Mouse (Mus musculus) stomach, embryonic 14.5 days (tissue): ENCODE data around the gene Bean1. TPM values are rescaled to one million over a fixed set of nuclear protein-coding genes. Genes with fewer than 3 reads are reported as not detected.

Experiments used
- ATAC-seq: fragments of 200-750 bp; cut with Nextera tagmentation; 2 replicates; pipeline ENCODE4 v1.8.0; 2017; ENCODE audit warnings: low read depth, moderate TSS enrichment; ENCODE audit not compliant: insufficient number of reproducible peaks, insufficient read depth, low FRiP score
- H3K27ac ChIP-seq: fragments of 300-500 bp; sonication (generic); 2 replicates; pipeline ENCODE4 v1.5.1; 2014; ENCODE audit warnings: mild to moderate bottlenecking, low read length, moderate library complexity, mixed read lengths
- H3K27me3 ChIP-seq: fragments of 300-500 bp; sonication (generic); 2 replicates; pipeline ENCODE4 v1.6.1; 2014; ENCODE audit warnings: low read length, control low read depth, mixed read lengths; ENCODE audit not compliant: control insufficient read depth, insufficient read depth
- H3K36me3 ChIP-seq: fragments of 300-500 bp; sonication (generic); 2 replicates; pipeline ENCODE4 v1.6.1; 2014; ENCODE audit warnings: mild to moderate bottlenecking, control low read depth, low read length, moderate library complexity, mixed read lengths; ENCODE audit not compliant: control insufficient read depth, insufficient read depth
- H3K4me1 ChIP-seq: fragments of 300-500 bp; sonication (generic); 2 replicates; pipeline ENCODE4 v1.6.1; 2014; ENCODE audit warnings: low read length, control low read depth, mixed read lengths; ENCODE audit not compliant: control insufficient read depth, insufficient read depth
- H3K4me2 ChIP-seq: fragments of 300-500 bp; sonication (generic); replicated peaks from 2 replicates; pipeline ENCODE4 v1.6.1; 2014; ENCODE audit warnings: low read depth, low read length, control low read depth
- H3K4me3 ChIP-seq: fragments of 300-500 bp; sonication (generic); 2 replicates; pipeline ENCODE4 v1.5.1; 2014; ENCODE audit warnings: low read depth, low read length, control low read depth
- H3K9ac ChIP-seq: fragments of 300-500 bp; sonication (generic); replicated peaks from 2 replicates; pipeline ENCODE4 v1.6.1; 2014; ENCODE audit warnings: low read depth, mild to moderate bottlenecking, control low read depth, low read length, moderate library complexity, mixed read lengths
- H3K9me3 ChIP-seq: fragments of 300-500 bp; sonication (generic); 2 replicates; pipeline ENCODE4 v1.6.1; 2016; ENCODE audit warnings: low read depth, low read length, control low read depth; ENCODE audit not compliant: control insufficient read depth
- WGBS: fragments of 180-500 bp; shearing (Covaris S2); extraction: QIAGEN DNeasy Blood & Tissue Kit; methylation state at CpG from one replicate; pipeline ENCODE4 v1.1.7; 2014; 5-methylcytosine and 5-hydroxymethylcytosine counted together
- polyA plus RNA-seq: library from polyadenylated mRNA; unstranded; fragments of >200 nt; fragmentation: Nextera tagmentation; extraction: Ambion mirVana; gene quantifications from 2 replicates; pipeline ENCODE4 v1.2.1, GENCODE M21; 2014

The Bean1 gene
- polyA plus RNA-seq, 1 experiment from 2014 or later, result 1.6 TPM

DNA sequence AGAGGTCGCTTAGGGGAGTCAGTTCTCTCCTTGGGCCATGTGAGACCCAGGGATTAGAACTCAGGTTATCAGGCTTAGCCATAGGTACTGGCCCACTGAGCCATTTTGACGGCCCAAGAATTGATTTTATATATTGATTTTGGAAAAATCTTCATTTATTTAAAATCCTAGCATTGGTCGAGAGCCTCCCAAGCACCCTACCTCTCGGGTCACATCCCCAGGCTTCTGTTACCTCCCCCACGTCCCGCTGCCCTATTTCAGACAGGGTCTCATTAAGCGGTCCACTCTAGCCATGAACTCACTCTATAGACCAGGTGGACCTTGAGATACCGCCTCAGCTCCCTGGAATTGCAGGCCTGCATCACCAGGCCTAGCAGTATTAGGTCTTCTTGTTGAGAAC, 35.7 kb upstream of the Bean1 start:
- Histone ChIP-seq H3K27me3 (no peaks in the 10 kb centered on the region), H3K36me3 (no peaks in the 10 kb centered on the region), H3K4me2 (no peak overlapping the region), H3K9me3 (no peaks in the 10 kb centered on the region), H3K4me1 (no peaks in the 10 kb centered on the region), H3K27ac (no peak overlapping the region), H3K9ac (no peak overlapping the region), H3K4me3 (no peak overlapping the region)
- 86% methylated on average over 8 of the region's 8 CpGs for WGBS
- ATAC-seq, result no peak

DNA sequence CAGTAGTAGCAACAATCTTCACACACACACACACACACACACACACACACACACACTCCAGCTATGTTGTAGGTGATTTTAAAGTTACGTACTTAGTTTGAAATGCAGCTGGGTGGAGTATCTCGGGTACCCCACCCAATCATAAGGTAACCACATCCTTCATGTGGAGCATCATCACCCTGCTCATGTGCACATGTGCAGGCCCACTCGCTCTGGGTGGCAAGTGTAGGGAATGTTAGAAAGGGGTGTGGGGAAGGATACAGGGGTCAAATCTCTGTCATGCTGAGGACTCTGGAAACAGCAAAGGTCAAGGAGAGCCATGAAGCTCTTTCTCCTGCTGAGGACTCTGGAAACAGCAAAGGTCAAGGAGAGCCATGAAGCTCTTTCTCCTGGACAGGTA, 34.0 kb upstream of the Bean1 start:
- WGBS, result 92% methylated on average over 3 of the region's 3 CpGs
- no peaks in the 10 kb centered on the region for H3K36me3 ChIP-seq
- no peak overlapping the region for H3K9ac ChIP-seq
- H3K9me3 ChIP-seq, result no peaks in the 10 kb centered on the region
- H3K27ac ChIP-seq, result no peak overlapping the region
- H3K4me3 ChIP-seq, result no peak overlapping the region
- ATAC-seq, result no peak
- H3K27me3 ChIP-seq, result no peaks in the 10 kb centered on the region
- H3K4me2 ChIP-seq, result no peak overlapping the region
- H3K4me1 ChIP-seq, result no peaks in the 10 kb centered on the region

DNA sequence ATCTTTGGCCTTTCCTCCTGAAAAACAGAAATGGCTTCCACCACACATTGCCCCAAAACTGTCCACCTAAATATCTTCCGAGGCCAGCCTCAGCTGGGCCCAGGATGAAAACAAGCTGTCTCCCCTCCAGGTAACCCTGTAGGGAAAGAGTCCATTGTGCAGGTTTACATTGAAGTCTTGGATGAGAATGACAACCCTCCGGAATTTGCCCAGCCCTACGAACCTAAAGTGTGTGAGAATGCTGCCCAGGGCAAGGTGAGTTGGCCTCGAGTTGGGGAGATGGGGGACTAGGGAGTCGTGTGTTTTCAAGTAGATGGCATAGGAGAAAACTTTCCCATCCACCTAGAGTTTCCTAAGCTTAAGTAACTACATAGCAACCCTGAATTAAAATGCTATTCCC, 32.6 kb upstream of the Bean1 start:
- H3K4me3 ChIP-seq, result no peak overlapping the region
- no peak overlapping the region for H3K9ac ChIP-seq
- no peak overlapping the region for H3K27ac ChIP-seq
- no peaks in the 10 kb centered on the region for H3K36me3 ChIP-seq
- no peak for ATAC-seq
- no peak overlapping the region for H3K4me2 ChIP-seq
- H3K27me3 ChIP-seq, result no peaks in the 10 kb centered on the region
- no peaks in the 10 kb centered on the region for H3K4me1 ChIP-seq
- WGBS, result 82% methylated on average over 5 of the region's 5 CpGs
- H3K9me3 ChIP-seq, result no peaks in the 10 kb centered on the region

DNA sequence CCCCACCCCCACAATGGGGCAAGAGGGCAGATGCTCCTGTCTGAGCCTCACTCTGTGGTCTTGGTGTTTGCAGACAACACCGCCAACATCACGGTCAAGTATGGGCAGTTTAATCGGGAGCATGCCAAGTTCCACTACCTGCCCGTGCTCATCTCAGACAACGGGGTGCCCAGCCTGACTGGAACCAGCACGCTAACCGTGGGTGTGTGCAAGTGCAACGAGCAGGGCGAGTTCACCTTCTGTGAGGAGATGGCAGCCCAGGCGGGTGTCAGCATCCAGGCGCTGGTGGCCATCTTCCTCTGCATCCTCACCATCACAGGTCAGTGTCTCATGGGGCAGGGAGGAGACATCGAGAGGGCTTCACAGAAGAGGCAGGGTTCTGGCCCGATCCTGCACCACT, 29.6 kb upstream of the Bean1 start:
- Histone ChIP-seq H3K4me1 (no peaks in the 10 kb centered on the region), H3K27me3 (no peaks in the 10 kb centered on the region), H3K9ac (no peak overlapping the region), H3K9me3 (no peaks in the 10 kb centered on the region), H3K4me3 (no peak overlapping the region), H3K27ac (no peak overlapping the region), H3K36me3 (no peaks in the 10 kb centered on the region), H3K4me2 (no peak overlapping the region)
- no peak for ATAC-seq
- 87% methylated on average over 13 of the region's 13 CpGs for WGBS

DNA sequence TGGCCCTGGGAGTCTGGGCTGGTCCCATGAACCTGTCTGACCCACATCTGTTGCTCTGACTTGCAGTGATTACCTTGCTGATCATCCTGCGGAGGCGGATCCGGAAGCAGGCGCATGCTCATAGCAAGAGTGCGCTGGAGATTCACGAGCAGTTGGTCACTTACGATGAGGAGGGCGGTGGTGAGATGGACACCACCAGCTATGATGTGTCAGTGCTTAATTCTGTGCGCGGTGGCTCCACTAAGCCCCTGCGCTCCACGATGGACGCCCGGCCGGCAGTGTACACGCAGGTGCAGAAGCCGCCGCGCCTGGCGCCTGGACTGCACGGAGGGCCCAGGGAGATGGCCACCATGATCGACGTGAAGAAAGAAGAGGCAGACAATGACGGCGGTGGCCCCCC, 27.8 kb upstream of the Bean1 start:
- H3K27ac ChIP-seq, result no peak overlapping the region
- H3K9me3 ChIP-seq, result no peaks in the 10 kb centered on the region
- no peak overlapping the region for H3K9ac ChIP-seq
- no peak overlapping the region for H3K4me3 ChIP-seq
- no peaks in the 10 kb centered on the region for H3K36me3 ChIP-seq
- H3K27me3 ChIP-seq, result no peaks in the 10 kb centered on the region
- no peaks in the 10 kb centered on the region for H3K4me1 ChIP-seq
- 84% methylated on average over 25 of the region's 25 CpGs for WGBS
- ATAC-seq, result no peak
- no peak overlapping the region for H3K4me2 ChIP-seq

DNA sequence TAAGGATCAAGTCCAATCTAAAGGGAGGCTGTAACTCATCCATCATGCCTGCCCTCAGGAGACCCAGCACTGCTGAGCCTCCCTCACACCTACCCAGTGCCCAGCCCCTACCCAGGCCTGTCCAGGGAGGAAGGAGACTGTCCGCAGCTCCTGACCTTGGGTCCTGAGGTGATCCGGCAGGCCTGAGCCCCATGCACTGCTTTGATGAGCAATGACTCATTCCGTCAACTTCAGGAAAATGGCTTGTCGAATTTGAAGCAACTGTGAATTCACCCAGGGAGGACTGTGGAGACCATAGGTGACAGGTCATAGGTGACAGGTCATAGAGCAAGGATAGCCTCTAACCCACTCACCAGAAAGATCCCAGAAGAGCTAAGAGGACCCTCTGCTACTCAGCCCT, 26.9 kb upstream of the Bean1 start:
- WGBS, result 73% methylated on average over 4 of the region's 4 CpGs
- Histone ChIP-seq H3K9ac (no peak overlapping the region), H3K36me3 (no peaks in the 10 kb centered on the region), H3K27me3 (no peaks in the 10 kb centered on the region), H3K9me3 (no peaks in the 10 kb centered on the region), H3K27ac (no peak overlapping the region), H3K4me2 (no peak overlapping the region), H3K4me3 (no peak overlapping the region), H3K4me1 (no peaks in the 10 kb centered on the region)
- ATAC-seq, result no peak

DNA sequence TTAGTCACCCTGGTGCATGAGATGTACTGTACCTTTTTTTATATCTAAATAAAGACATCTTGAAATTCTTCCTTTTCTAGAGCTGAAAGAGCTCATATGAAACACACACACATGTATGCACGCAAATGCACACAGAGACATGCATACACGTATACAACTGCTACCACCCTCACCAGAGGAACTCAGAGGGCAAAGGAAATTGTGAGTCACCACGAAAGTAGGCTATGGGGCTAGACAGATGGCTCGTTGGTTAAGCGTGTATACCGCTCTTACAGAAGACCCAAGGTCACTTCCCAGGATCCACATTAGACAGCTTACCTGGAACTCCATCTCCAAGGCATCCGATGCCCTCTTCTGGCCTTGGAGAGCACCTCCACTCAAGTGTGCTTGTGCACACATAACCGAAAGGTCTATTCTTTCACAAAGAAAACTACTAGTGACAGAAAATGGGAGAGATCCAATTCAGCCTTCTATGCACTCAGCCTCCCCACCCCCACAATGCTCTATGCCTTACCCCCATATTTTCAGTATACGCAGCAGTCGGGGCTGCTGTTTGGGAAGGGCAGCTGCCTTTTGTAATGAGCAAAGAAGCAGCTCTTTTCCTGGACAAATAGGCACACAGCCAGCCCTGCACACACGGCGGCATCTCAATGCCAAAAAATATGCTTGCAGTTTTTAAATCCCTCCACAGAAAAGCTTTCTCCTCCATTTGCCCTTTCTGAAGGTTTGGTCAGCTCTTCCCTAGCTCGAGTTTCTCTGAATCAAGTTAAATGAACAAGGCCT, 25.6 kb upstream of the Bean1 start:
- no peak overlapping the region for H3K4me2 ChIP-seq
- no peak overlapping the region for H3K9ac ChIP-seq
- H3K4me1 ChIP-seq, result no peaks in the 10 kb centered on the region
- ATAC-seq, result no peak
- H3K4me3 ChIP-seq, result no peak overlapping the region
- no peak overlapping the region for H3K27ac ChIP-seq
- no peaks in the 10 kb centered on the region for H3K9me3 ChIP-seq
- WGBS, result 72% methylated on average over 13 of the region's 13 CpGs
- no peaks in the 10 kb centered on the region for H3K27me3 ChIP-seq
- no peaks in the 10 kb centered on the region for H3K36me3 ChIP-seq

DNA sequence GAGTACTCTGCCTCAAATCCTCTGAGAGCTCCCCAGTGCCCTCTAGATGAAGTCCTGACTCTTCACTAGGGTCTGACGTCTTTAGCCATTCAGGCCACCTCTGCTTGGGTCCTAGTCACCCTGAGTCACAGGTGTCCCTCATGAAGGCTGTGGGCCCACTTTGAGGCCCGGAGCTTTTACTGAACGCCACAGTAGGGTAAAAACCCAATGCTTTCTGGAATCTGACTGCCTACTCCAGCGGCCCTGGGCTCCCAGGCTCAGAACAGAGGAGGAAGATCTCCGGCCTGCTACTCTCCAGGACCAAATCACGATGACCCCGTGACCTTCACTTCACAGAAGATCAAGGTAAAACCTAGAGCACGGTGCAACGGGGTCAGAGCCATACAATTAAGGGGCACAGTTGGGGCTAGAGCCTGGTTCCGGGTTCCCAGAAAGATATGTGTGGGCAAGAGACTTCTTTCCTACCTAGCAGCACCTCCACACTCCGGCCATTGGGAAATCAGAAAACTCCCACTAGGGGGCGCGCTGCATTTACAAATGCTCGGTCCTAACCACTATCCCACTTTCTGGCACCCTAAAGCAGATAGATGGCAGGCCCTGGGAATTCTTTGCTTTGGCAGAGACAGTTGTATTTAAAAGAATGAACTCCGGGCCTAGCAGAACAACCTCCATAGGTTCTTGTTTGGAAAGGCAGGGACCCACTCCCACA, 24.1 kb upstream of the Bean1 start:
- Histone ChIP-seq H3K4me1 (no peaks in the 10 kb centered on the region), H3K27me3 (no peaks in the 10 kb centered on the region), H3K36me3 (no peaks in the 10 kb centered on the region), H3K9ac (no peak overlapping the region), H3K9me3 (no peaks in the 10 kb centered on the region), H3K4me3 (no peak overlapping the region), H3K4me2 (no peak overlapping the region), H3K27ac (no peak overlapping the region)
- WGBS, result 34% methylated on average over 15 of the region's 15 CpGs
- ATAC-seq, result peak; percentile 72; the same call in 1 of the 2 replicates
